Mouse (Mus musculus) urinary bladder, postnatal 25 days (tissue): ENCODE results near the gene Slc12a8.

Experiments used
- DNase-seq: peaks from one replicate; pipeline ENCODE4 v3.0.0; 2022; ENCODE audit warnings: low spot score

The Slc12a8 gene

GRCm38 (mm10) chr16:33675151-33675847, 158.2 kb downstream of the Slc12a8 start:
- DNase-seq = no peak

DNA sequence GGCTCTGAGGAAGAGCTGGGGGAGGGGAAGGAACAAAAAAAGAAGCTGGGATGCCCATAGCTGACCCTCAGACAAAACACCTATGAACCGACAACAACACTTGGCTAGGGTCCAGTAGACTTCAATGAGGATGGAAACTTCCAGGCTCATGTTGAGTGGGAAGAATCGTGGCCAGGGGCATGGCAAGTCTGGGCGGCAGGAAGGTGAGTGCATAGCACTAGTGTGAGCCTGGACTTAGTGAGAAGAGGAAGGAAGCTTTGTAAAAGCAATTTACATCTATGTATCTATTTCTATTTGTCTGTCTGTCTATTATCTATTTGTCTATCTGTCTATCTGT, 158.7 kb downstream of the Slc12a8 start:
- no peak for DNase-seq

DNA sequence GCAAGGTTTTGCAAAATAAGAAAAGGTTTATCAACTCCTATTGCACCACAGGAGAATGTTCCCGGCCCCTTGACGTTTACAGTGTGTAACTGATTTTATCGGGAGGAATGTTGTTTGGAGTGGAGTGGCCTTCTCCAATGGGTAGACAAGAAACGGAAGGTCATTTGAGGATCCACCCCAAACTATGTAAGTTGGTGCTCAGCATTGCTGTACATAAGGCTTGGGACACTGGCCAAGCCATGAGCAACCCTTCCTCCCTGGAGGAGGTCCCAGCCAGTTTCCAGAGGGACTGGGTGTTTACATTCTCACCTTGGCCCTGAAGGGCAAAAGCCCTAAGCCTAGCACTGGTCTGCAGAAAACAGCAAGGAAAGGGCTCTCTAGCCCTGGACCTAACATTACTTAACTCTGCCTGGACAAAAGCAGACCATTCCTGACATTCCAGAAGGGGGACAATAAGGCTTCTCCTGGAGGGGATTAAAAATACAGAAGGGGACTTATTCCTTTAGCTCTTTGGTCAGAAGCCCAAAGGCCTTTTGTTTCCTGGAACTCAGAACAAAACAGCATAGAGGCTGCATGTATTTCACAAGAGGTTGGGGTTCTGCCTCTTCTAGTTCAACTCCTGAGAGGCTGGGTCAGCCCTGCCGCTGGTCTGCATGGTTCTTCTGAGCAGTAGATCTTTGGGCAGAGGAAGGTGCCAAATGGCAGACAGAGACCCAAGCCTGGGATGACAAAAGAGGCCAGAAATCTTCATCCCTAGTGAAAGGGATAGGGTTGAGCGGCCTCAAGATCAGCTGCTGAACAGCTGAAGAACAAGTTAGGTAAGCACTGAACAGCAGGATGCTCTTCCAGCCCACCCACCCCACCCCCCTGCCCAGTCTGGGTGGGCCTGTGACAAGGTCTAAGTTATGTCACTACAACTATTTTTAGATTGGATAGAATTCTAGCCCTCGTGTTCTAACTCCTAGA, 159.5 kb downstream of the Slc12a8 start:
- DNase-seq = peak; percentile 35

DNA sequence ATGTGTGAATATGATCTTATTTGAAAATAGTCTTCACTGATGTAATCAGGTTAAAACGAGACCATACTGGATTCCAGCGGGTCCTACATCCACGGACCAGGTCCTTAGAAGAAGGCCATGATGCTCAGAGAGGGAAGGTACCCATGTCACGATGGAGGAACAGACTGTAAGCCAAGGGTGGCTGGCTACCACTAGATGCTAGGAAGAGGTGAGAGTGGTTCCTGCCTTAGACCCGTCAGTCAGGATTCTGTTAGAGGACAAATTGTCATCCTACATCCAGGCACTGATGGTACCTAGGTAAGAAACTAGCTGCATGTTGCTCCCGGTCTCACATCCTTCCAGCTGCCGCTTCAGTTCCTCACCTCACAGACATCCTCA, 160.2 kb downstream of the Slc12a8 start:
- no peak for DNase-seq

DNA sequence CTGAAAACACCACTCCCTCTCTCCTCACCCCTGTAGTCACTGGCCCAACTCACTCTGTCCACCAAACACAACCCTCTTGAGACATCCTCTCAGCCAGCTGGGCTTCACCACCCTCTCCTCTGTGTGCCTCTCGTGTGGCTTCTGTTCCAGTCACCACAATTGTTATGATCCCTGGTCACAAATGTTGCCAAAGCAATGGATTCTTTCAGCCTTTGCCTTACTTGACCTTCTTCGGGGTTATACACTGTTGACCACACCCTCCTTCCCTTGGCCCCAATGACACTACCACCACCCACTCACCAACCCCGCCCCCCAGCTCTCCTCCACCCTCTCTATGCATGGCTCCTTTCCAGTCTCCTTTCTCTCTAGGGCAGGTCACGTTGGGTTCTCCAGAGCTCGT, 160.8 kb downstream of the Slc12a8 start:
- DNase-seq = no peak

DNA sequence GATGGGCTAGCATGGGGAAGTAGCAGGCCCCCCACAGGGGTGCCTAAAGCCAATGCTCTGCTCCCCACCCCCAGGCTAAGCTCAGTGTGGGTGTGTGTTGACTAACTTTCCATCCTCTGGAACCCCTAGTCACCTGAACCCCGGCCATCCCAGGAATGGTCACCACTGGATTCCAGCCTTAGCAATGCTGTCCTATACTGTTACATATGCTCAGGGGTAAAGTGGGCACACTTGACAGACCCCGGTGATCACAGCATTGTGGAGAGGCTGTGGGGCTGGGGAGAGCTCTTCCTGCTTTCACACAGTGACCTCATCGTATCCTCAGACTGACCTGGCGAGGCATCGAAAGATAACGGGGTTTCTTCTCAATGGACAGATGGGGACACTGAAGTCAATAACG, 163.1 kb downstream of the Slc12a8 start:
- DNase-seq = no peak

DNA sequence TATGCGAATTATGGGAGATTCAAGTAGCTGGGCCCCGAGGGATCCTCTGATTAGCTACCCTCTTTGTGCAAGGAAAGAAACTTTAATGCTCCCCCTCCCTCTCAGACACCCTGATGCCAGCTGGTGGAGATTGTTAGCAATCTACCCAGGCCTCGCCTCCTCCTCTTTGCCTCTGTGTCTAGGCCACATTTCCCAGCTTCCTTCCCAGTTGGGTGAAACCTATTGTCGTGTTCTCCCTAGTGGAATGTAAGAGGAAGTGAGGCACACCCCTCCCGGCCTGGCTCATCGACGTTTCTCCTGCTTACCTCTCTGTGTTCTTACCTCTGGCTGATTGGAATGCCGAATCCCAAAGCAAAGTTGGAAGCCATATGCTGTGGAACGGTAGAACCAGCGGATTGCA, 163.7 kb downstream of the Slc12a8 start:
- no peak for DNase-seq

DNA sequence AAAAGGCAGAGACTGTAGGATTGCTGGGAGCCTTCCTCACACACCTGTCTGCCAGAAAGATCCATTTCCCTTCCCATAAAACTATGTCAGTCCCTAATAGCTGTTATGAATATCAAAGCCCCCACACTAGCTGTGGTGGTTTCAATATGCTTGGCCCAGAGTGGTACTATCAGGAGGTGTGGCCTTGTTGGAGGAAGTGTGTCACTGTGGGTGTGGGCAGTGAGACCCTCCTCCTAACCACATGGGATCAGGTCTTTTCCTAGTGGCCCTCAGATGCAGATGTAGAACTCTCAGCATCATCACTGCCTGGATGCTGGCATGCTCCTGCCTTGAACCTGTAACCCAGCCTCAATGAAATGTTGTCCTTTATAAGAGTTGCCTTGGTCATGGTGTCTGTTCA, 164.5 kb downstream of the Slc12a8 start:
- no peak for DNase-seq

- DNase-seq = no peak
These were observed 165.5 kb downstream of the Slc12a8 start for GRCm38 (mm10) chr16:33682651-33683050.

DNA sequence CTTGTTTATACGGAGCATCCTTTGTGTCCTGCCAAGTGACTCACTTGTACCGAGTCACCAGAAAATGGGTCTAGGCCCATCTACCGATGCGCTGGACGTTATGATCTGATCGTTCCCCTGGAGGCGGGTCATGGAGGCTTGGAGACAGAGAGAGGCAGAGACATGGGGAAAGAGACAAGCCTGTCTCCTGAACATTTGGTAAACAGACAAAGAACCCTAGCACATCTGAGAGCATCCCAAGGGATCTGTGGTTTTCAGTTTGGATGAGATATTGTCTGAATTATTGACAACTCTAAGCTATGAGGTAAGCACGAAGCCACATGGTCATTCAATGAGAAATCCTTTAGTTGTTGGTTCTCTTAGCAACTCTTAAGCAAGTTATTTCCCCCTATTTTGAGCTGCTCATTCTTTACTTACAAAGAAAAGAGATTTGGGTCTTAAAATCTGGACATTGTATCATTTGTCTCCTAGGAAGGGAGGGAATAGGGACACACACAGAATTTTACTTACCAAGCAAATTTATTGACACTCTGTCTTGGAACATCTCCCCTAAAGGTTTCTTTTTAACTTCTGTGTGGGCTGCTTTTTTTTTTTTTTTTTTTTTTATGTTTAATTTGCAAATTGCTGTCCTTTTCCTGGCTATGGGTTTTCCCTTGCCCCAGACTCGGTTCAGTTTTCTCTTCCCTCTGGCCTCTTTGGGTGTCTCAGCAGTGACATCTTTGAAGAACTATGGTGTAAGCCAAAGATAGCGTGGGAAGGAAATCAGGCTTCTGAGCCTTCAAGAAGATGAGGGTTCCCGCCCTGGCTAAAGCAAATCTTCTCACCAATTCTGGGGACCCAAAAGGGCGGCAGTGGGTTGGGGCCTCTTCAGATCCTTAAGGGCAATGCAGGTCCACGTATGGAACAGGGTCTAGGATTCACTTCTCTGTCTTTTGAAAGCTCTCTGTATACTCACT, 166.4 kb downstream of the Slc12a8 start:
- no peak for DNase-seq

- DNase-seq = peak; percentile 78
These were observed 167.1 kb downstream of the Slc12a8 start, which contains the start of gene Heg1 for GRCm38 (mm10) chr16:33684162-33684702. TSS of gene Heg1 (plus strand) at chr16:33684370.

GRCm38 (mm10) chr16:33684703-33685701, 167.9 kb downstream of the Slc12a8 start:
- no peak for DNase-seq

GRCm38 (mm10) chr16:33686056-33686455, 168.9 kb downstream of the Slc12a8 start:
- DNase-seq = no peak

DNA sequence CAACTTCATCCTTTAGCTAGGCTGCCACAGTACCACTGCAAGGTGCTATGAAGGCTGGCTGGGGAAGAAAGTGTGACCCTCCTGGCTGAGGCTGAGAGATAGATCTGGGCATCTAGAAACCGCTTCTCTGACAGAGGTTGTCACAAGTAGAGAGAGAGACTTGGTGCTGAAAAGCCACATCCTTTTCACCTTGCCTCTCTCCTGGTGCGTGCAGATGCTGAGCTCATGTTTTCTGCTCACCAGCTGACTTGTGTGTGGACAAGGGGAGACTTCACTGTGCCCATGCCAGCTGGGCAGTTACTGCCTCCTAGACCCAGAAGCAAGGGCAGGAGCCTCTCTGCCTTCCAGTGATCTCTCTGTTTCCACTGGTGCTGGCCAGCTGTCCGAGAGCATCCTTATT, 170.6 kb downstream of the Slc12a8 start:
- DNase-seq = no peak

- DNase-seq = no peak
These were observed 174.0 kb downstream of the Slc12a8 start for GRCm38 (mm10) chr16:33690975-33691747.

DNA sequence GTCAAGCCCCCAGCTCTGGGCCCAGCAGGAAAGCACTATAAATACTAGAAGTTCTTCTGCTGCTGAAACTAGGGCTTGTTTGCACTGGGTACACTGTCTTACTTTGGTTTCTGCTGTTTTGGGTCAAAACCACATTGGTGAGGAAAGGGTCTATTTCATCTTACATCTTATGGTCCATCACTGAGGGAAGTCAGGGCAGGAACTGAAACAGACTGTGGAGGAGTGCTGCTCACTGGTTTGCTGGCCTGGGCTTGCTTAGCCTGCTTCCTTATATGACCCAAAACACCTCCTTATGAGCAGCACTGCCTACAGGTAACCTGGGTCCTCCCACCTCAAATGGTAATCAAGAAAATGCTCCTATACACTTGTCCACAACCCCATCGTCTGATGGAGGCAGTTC, 176.4 kb downstream of the Slc12a8 start:
- no peak for DNase-seq

DNA sequence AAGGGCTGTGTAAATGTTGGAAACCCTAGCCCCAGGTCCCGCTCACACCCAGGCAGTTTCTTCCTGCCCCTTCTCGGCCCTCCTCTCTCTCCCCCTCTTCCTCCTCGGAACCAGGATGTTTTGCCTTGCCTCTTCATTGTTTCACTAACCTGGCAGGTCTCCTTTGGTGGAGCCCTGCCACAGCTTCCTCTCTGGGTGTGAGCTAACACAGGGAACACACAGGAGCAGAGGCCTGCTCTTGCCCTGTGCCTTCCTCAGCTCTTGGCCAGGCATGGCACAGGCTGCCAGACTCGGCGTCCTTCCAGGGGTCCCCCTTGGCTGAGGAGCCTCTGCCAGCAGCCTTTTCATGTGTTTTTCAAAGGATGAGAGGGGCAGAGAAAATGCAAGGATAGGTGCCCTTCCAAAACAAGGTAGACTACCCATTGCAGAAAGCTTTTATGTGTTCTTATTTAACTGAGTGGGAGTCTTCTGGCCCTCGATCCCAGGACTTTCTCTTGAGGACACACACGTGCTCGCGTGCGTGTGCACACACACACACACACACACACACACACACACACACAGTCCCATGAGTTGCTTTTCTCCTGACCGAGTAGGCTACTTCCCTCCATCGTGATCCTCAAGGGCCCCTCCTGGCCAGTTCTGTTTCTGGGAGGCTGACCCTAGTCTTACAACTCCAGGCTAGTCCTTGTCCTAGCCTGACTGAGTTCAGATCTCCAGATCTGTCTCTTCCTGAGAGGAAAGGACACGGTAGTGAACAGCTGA, 179.9 kb downstream of the Slc12a8 start:
- DNase-seq = no peak

DNA sequence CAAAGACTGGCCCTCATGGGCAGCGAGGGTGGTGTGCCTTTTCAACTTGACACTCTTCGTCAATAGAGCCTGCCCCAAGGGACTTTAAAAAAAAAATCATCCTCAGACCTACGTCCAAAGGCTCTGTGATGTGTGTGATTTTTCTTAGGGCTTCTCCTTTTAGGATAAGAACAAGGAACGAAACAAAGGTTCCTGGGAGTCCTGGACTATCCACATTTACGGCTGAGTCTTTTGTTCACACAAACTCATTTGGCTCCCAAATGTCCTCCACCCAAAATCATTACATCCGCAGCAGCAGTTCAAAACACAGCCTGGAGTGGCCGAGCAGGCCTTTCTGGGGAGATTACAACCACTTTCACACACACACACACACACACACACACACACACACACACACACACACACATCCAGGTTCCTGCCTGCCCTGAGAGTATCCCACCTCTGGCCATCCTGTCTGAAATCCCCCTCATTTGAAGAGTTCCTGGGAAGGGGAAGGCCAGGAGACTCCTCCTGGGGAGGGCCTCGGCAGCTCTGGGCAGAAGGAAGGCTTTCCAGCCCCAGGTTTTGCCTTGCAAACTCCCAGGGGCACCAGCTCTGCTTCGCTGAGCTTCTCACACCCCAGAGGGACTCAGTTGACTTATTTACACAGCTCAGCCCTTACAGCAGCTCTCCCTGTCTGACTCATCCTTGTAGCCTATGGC, 180.6 kb downstream of the Slc12a8 start:
- no peak for DNase-seq
